Mouse (Mus musculus) ES-E14 (cell line): ENCODE measurements at regions not wholly inside any gene's neighbourhood (a gene's known extent, or its start where the extent isn't known, plus 50 kb on each side); places are given as distances from the start of the nearest gene placed in this dataset.

Source experiments
- ZC3H11A ChIP-seq: IDR thresholded peaks from 2 replicates; pipeline ENCODE4 v1.6.1; 2012; ENCODE audit warnings: low read depth, mild to moderate bottlenecking, inconsistent platforms, low read length, borderline replicate concordance
- ZNF384 ChIP-seq: IDR thresholded peaks from 2 replicates; pipeline ENCODE4 v1.6.1; 2012; ENCODE audit warnings: low read depth, low read length, inconsistent platforms

- TF ChIP-seq ZC3H11A (no peak), ZNF384 (no peak)
Observed at GRCm38 (mm10) chr8:115410191-115410590, 297.4 kb downstream of the Maf start.
